Mouse (Mus musculus) neural tube, embryonic 10.5 days (tissue): Measurements from ENCODE around the gene Ctf2.

Experiments
- DNase-seq: peaks from one replicate; pipeline ENCODE4 v3.0.0-alpha.2; 2017; ENCODE audit warnings: low spot score; ENCODE audit errors: extremely low spot score

Ctf2 gene

GRCm38 (mm10) chr7:127760478-127760877 is 28.5 kb upstream of the Ctf2 start:
- DNase-seq, result no peak

DNA sequence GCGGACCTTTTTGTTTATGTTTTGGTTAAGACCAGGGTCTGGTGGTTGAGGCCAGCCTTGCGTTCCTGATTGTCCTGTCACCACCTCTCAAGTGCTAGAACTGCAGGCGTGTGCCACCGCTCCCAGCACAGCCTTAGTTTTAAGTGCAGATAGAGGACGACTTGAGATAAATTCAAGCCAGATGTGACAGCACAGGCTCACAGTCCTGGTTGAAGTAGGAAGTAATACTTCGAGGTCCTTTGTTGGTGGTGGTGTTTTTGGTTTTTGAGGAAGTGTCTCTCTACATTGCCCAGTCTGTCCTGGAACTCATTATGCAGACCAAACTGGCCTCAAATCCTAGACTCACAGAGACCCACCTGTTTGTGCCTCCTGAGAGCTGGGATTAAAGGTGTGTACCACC is 27.8 kb upstream of the Ctf2 start:
- no peak for DNase-seq

DNA sequence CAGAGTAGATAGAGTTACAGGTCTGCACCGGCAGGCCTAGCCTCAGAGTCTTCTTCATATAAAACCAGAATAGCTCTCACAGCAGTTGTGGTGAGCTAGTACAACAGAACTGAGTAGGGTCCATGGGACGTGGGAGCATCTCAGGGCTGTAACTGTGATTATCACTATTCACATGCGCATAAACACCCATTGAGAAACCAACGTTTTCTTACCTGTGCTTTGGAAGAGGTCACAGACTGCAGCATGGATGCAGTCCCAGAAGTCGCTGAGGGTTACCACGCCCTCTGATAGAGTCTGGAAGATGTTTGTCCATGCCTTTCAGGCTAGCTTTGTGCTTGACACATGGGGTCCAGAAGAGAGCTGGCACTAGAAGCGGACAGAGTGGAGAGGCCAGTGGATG is 21.8 kb upstream of the Ctf2 start:
- no peak for DNase-seq

GRCm38 (mm10) chr7:127753158-127753557 is 21.2 kb upstream of the Ctf2 start:
- DNase-seq, result no peak

DNA sequence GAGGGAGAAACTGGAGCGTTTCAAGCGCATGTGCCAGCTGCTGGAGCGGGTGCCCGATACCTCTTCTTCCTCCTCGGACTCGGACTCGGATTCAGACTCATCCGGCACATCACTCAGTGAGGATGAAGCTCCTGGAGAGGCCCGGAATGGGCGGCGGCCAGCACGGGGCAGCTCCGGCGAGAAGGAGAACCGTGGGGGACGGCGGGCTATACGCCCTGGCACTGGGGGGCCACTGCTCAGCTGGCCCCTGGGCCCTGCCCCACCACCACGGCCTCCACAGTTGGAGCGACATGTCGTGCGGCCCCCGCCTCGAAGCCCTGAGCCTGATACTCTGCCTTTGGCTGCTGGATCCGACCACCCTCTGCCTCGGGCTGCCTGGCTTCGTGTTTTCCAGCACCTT is 20.1 kb upstream of the Ctf2 start:
- DNase-seq, result no peak

DNA sequence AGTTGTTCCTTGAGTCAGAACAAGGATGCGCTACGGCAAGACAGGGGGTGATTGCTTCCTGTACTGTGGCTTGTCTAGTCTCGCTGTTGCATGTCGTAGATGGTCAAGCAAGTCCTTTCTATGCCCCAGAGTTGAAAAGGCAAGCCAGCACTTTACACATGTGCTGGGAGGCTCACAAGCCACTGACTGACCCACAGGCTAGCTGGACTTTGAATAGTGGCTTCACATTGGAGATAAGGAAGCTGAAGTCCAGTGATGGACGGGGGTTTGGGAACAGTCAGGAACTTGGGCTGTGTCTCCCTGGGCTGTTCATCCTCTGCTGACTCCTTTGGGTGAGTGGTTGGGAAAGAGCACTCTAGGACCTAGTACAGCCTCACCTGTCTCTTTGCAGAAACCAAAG is 19.7 kb upstream of the Ctf2 start:
- DNase-seq, result no peak

DNA sequence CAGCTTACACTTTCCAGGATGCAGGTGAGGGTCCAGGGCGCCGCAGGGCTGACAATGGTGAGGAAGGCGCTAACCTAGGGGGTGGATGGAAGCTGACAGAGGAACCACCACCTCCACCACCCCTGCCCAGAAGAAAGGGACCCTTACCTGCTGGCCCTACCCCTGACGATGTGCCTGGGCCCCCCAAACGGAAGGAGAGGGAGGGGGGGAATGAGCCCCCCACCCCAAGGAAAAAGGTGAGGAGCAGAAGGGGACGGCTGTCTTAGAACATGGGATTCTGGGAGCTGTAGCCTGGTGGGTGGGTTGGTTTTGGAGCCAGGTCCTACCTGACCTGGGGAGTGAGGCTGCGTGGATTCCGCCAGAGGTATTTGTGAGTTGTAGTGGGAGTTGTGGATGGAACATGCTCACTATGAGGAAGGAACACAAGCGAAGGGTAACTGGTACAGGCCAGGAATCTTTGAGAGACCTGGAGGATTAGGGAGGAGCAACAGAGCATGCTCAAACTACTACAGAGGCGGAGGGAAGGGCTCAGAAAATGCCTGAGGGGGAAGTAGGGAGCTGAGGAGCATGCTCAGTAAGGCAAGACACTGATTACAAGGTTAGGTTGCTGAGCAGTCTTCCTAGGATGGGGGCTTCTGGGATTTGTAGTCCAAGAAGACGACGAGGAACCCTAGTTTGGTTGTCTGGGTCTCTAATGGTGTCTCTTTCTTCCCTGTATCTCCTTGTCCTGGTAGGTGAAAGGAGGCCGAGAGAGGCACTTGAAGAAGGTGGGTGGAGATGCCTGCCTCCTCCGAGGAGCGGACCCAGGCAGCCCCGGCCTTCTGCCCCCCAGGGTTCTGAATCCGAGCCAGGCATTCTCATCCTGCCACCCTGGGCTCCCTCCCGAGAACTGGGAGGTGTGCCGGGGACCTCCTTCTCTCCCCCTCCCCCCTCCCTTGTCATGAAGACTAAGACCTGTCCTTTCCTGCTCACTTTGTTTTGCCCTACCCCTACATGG is 18.5 kb upstream of the Ctf2 start:
- DNase-seq, result no peak

DNA sequence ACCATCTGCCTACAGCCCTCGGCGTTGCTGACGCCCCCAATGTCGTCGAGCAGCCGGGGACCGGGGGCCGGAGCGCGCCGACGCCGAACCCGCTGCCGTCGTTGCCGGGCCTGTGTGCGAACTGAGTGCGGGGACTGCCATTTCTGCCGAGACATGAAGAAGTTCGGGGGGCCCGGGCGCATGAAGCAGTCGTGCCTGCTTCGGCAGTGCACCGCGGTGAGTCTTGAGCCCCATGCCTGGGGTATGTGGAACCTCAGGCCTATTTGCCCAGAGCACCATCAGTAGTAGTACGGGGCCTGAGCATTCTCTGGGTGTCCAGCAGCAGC is 16.2 kb upstream of the Ctf2 start:
- DNase-seq, result no peak

DNA sequence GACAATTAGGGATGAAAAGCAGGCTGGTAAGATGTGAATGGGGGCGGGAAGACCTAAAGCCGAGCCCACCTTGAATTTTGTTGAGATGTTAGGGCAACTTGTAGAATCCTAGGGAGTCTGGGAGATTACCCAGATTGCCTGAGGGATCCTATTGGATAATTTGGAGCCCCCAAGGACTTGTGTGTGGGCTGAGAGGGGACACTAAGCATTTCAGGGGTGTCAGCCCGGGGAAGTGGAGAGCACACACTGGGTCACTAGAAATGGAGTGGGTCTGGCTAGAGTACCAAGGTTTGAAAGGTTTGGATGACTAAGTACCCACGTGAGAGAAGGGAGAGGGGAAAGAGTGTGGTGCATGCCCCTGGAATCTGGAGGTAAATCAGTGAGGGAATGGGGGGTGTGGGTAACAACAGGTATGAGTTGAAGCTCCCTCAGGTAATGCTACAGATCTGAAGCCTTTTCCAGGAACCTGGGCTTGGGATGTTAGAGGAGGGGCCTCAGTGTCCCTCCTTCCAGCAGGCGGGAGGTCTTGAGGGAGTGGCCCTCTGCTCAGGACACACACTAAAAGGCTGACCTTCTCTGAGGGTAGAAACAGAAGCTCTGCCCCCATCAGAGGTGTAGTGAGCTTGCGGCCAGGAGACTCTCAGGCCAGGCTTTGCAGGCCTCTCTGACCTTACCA is 15.7 kb upstream of the Ctf2 start:
- no peak for DNase-seq

GRCm38 (mm10) chr7:127746494-127747491 is 14.8 kb upstream of the Ctf2 start:
- DNase-seq, result peak; percentile 75

GRCm38 (mm10) chr7:127745652-127746493 is 13.9 kb upstream of the Ctf2 start:
- DNase-seq, result peak; percentile 93

- DNase-seq, result peak; percentile 89
These were observed 13.3 kb upstream of the Ctf2 start for GRCm38 (mm10) chr7:127745251-127745651.

GRCm38 (mm10) chr7:127744366-127745045 is 12.5 kb upstream of the Ctf2 start, which contains the start of gene Fbxl19:
TSS of gene Fbxl19 (plus strand) at chr7:127744543.
- DNase-seq, result peak; percentile 68

DNA sequence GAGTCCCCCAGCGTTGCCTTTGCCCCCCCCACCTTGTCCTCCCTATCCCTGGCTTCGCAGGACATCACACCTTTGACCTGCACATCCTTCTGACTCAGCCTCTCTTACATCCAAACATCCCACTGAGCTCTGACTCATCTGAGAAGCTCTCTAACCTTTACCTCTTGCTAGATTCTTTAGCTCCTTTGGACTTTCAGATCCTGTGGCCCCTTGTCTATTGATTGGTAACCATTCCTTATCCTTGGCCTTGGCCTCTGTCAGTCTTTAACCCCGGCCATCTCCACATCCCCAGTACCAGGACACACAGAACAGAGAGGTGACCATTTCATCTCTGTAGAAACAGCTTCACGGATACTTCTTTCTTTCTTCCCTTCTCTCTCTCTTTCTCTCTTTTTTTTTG is 1.8 kb downstream of the Ctf2 start:
- no peak for DNase-seq

- DNase-seq, result no peak
These were observed 4.1 kb downstream of the Ctf2 start for GRCm38 (mm10) chr7:127727898-127728297.

- DNase-seq, result no peak
These were observed 6.0 kb downstream of the Ctf2 start for GRCm38 (mm10) chr7:127725924-127726323.

GRCm38 (mm10) chr7:127725490-127725889 is 6.5 kb downstream of the Ctf2 start:
- no peak for DNase-seq

GRCm38 (mm10) chr7:127719258-127719657 is 12.7 kb downstream of the Ctf2 start:
- no peak for DNase-seq

GRCm38 (mm10) chr7:127718339-127718738 is 13.6 kb downstream of the Ctf2 start:
- no peak for DNase-seq

DNA sequence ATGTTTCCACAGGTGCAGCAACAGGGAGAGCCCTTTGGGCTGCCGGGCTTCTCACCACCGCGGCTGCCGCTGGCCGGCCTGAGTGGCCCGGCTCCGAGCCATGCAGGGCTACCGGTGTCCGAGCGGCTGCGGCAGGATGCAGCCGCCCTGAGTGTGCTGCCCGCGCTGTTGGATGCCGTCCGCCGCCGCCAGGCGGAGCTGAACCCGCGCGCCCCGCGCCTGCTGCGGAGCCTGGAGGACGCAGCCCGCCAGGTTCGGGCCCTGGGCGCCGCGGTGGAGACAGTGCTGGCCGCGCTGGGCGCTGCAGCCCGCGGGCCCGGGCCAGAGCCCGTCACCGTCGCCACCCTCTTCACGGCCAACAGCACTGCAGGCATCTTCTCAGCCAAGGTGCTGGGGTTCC is 15.0 kb downstream of the Ctf2 start:
- peak; percentile 80 for DNase-seq
